Mouse (Mus musculus) central nervous system, embryonic 18 days (tissue): Measurements from ENCODE around the gene Spag6l. TPM values are rescaled to one million over a fixed set of nuclear protein-coding genes. Genes with fewer than 3 reads are reported as not detected.

Experiments used
- polyA plus RNA-seq: library from polyadenylated mRNA; depleted of rRNA; stranded (reverse); fragments of >200 nt; gene quantifications from 2 replicates; pipeline ENCODE4 v1.2.3, GENCODE M21; 2012; rRNA removed

Spag6l gene
- 8.3 and 9.5 TPM in 2 replicates for polyA plus RNA-seq

GRCm38 (mm10) chr16:16828757-16829615, at the start of gene Spag6l:
TSS of gene Spag6l (minus strand) at chr16:16829456.

GRCm38 (mm10) chr16:16870617-16871331, 41.5 kb upstream of the Spag6l start, which contains the start of the genes Top3b and Vpreb1:
TSS of gene Top3b (plus strand) at chr16:16870736.
TSS of gene Vpreb1 (minus strand) at chr16:16870843.

GRCm38 (mm10) chr16:16863978-16864377, 34.7 kb upstream of the Spag6l start, which contains the start of gene Igll1:
TSS of gene Igll1 (minus strand) at chr16:16863985.

Other genes starting within 250 kb of the Spag6l start
- 14.1 and 16.2 TPM in 2 replicates for gene Fgd4, start 228.9 kb downstream of the Spag6l start, polyA plus RNA-seq
- gene Olfr19, start 153.1 kb downstream of the Spag6l start, polyA plus RNA-seq = not detected in 2 replicates
- 0.13 TPM in 1 of 2 replicates, not detected in the other for gene Igll1, start 34.5 kb upstream of the Spag6l start, polyA plus RNA-seq
- gene Top3b, start 41.3 kb upstream of the Spag6l start, polyA plus RNA-seq = 79.9 and 86.1 TPM in 2 replicates
- gene Vpreb1, start 41.4 kb upstream of the Spag6l start, polyA plus RNA-seq = 1.8 and 2.6 TPM in 2 replicates
- 29.1 and 29.5 TPM in 2 replicates for gene Ppm1f, start 67.0 kb upstream of the Spag6l start, polyA plus RNA-seq
- gene Mapk1, start 153.9 kb upstream of the Spag6l start, polyA plus RNA-seq = 191 and 195 TPM in 2 replicates
- gene Ypel1, start 240.2 kb upstream of the Spag6l start, polyA plus RNA-seq = 87.0 and 94.2 TPM in 2 replicates